Mouse (Mus musculus) heart, postnatal 0 days (tissue): ENCODE measurements at regions not wholly inside any gene's neighbourhood (a gene's known extent, or its start where the extent isn't known, plus 50 kb on each side); places are given as distances from the start of the nearest gene placed in this dataset.

ENCODE experiments used
- CTCF ChIP-seq: IDR thresholded peaks from 2 replicates; pipeline ENCODE4 v1.5.1; 2016; ENCODE audit warnings: antibody characterized with exemption, control low read depth, low read depth
- EP300 ChIP-seq: IDR thresholded peaks from 2 replicates; pipeline ENCODE4 v1.6.1; 2016; ENCODE audit warnings: antibody characterized with exemption, low read depth

GRCm38 (mm10) chr2:70902196-70902595 lies 76.7 kb upstream of the Tlk1 start:
- TF ChIP-seq CTCF (no peak), EP300 (no peak)
